Mouse (Mus musculus) G1E (cell line): ENCODE results near the gene Arhgdib. TPM values are rescaled to one million over a fixed set of nuclear protein-coding genes. Genes with fewer than 3 reads are reported as not detected.

Source experiments
- ATAC-seq: 2 replicates; pipeline ENCODE4 v1.8.0; 2016; ENCODE audit warnings: mild to moderate bottlenecking; ENCODE audit not compliant: insufficient number of reproducible peaks, poor library complexity, low FRiP score, severe bottlenecking; ENCODE audit errors: extremely low read depth
- DNase-seq: peaks from one replicate; pipeline ENCODE4 v3.0.0; 2012; ENCODE audit warnings: low spot score
- H3K27me3 ChIP-seq: 2 replicates; pipeline ENCODE4 v1.6.1; 2012; ENCODE audit warnings: mild to moderate bottlenecking, low read length, inconsistent platforms; ENCODE audit not compliant: insufficient read depth
- H3K36me3 ChIP-seq: replicated peaks from 2 replicates; pipeline ENCODE3; 2012; ENCODE audit warnings: mild to moderate bottlenecking, inconsistent platforms
- H3K4me1 ChIP-seq: 2 replicates; pipeline ENCODE4 v1.6.1; 2012; ENCODE audit warnings: low read depth, low read length, inconsistent platforms, mixed read lengths; ENCODE audit not compliant: insufficient read depth
- H3K4me3 ChIP-seq: 2 replicates; pipeline ENCODE4 v1.5.1; 2012; ENCODE audit warnings: low read depth, mild to moderate bottlenecking, inconsistent platforms, low read length, moderate library complexity, mixed read lengths
- H3K9me3 ChIP-seq: replicated peaks from 2 replicates; pipeline ENCODE4 v1.6.1; 2012; ENCODE audit warnings: inconsistent platforms
- CTCF ChIP-seq: IDR thresholded peaks from 2 replicates; pipeline ENCODE4 v1.5.1; 2012; ENCODE audit warnings: low read depth, low read length, inconsistent platforms, mixed read lengths
- GATA1 ChIP-seq: IDR thresholded peaks from 2 replicates; pipeline ENCODE4 v1.6.1; 2012; ENCODE audit warnings: borderline replicate concordance, low read length, inconsistent platforms, mixed read lengths
- GATA2 ChIP-seq: IDR thresholded peaks from 2 replicates; pipeline ENCODE4 v1.6.1; 2012; ENCODE audit warnings: low read depth, low read length, inconsistent platforms, borderline replicate concordance
- POLR2AphosphoS5 ChIP-seq: IDR thresholded peaks from 2 replicates; pipeline ENCODE4 v1.6.1; 2012; ENCODE audit warnings: low read depth, low read length, inconsistent platforms; ENCODE audit not compliant: insufficient replicate concordance
- TAL1 ChIP-seq: conservative IDR thresholded peaks from 2 replicates; pipeline ENCODE4 v1.6.1; 2012; ENCODE audit warnings: low read depth, low read length, inconsistent platforms, mixed read lengths
- polyA plus RNA-seq: library from polyadenylated mRNA; stranded (reverse); fragments of >175 nt; gene quantifications from 2 replicates; pipeline ENCODE4 v1.2.3, GENCODE M21; 2012
- total RNA-seq, 2 experiments: library from RNA; stranded (forward) in 1 of 2; stranded (reverse) in 1 of 2; fragments of 200-1000 nt in 1 of 2; fragments of >200 nt in 1 of 2; fragmentation: Nextera tagmentation in 1 of 2; gene quantifications; 2 replicates each; pipeline ENCODE4 v1.2.3; 2014 to 2017

Gene Arhgdib
- total RNA-seq (2014; fragmentation: Nextera tagmentation), result 1,122 and 1,191 TPM in 2 replicates
- 613 and 661 TPM in 2 replicates for total RNA-seq (2017)
- 119 and 124 TPM in 2 replicates for polyA plus RNA-seq

DNA sequence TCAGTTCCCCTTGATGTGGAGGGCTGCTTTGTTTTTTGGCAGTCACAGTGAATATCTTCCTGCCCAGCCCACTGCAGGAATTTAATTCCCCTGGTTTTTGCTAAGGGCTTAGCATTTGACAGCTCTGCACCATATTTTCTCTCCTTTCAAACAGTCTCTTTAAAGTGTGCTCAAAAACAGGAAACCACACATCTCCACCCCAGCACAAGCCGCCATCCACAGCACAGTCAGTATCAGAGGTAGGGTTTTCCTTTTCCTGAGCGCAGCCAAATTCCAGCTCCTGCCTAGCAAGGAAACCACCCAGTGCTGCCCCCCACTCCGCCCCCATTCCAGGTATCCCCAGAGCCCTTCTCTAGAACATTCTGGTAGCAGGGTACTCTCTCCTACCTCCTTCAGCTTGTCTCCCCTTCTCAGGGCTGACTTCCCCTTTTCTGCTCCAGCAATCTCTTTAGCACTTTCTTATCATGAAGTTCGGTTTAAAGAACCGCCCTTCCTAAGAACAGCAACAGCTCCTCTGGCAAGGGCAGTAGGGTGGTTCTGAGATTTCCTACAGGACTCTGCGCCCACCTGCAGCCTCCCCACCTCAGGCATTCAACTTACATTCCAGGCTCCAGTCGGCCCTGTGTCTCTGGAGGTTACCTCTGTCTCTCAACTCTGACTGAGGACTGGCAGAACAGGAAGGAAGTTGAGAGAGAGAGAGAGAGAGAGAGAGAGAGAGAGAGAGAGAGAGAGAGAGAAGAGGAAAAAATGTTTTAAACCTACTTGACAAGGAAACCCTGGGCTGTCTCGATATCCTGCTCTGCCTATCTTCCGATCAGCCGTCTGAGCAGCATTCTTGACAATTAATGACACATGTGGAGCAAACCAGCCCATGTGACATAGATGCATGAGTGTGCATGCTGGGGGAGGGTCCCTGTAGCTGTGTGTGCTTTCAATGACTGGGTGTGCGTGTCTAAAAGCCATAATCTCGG, at the start of gene Arhgdib:
Gene Arhgdib, minus strand, starts transcription at position 849 of the 971 bp plus-strand sequence.
- H3K4me3 ChIP-seq, result peak within 1 kb of the TSS; percentile 73
- ATAC-seq, result peak; percentile 58
- no peaks in the 10 kb centered on the region for H3K27me3 ChIP-seq
- peaks cover 23% of the 10 kb centered on the region for H3K36me3 ChIP-seq
- DNase-seq, result peak; percentile 60
- peaks cover 76% of the 10 kb centered on the region for H3K4me1 ChIP-seq
- TF ChIP-seq GATA2 (no peak), GATA1 (no peak), TAL1 (no peak), CTCF (no peak), POLR2AphosphoS5 (no peak)
- no peaks in the 10 kb centered on the region for H3K9me3 ChIP-seq

GRCm38 (mm10) chr6:136990557-136990956, 48.9 kb upstream of the Arhgdib start:
- no peaks in the 10 kb centered on the region; the same call in 1 of the 2 replicates for H3K27me3 ChIP-seq
- TF ChIP-seq GATA1 (no peak), TAL1 (no peak), GATA2 (no peak), CTCF (no peak), POLR2AphosphoS5 (no peak)
- H3K36me3 ChIP-seq, result no peaks in the 10 kb centered on the region
- H3K4me1 ChIP-seq, result peaks cover 2% of the 10 kb centered on the region; the same call in 1 of the 2 replicates
- DNase-seq (no peak), ATAC-seq (no peak)
- H3K4me3 ChIP-seq, result no peak overlapping the region
- H3K9me3 ChIP-seq, result no peaks in the 10 kb centered on the region

- Histone ChIP-seq H3K9me3 (no peaks in the 10 kb centered on the region), H3K36me3 (no peaks in the 10 kb centered on the region), H3K27me3 (no peaks in the 10 kb centered on the region; the same call in 1 of the 2 replicates), H3K4me1 (peaks cover 2% of the 10 kb centered on the region), H3K4me3 (no peak overlapping the region)
- TF ChIP-seq TAL1 (no peak), POLR2AphosphoS5 (no peak), GATA2 (no peak), CTCF (no peak), GATA1 (no peak)
- DNase-seq (peak; percentile 17), ATAC-seq (peak; percentile 75)
Measured at GRCm38 (mm10) chr6:136989824-136990497, 48.3 kb upstream of the Arhgdib start.

DNA sequence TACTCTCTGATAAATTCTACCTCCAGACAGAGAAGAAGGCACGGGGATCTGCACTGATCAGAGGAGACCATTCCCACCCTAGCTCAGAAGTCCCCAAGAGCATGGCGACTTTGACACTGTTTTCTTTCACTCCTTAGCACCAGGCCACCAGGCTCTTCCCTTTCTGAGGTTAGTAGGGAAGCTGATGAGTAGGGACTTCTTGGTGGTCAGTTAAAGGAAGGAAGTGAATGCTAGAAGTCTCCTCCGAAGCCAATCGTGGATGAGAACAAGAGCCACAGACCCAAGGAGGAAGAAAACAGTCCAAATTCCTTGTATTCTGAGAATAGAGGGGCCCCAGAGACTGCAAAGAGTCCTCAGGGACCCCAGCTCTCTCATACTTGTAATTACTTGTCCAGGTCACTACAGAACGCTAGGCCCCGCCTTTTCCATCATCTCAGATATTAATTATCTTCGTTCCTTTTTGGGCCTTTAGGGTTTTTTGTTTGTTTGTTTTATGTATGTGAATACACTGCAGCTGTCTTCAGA, 46.9 kb upstream of the Arhgdib start:
- no peak overlapping the region for H3K4me3 ChIP-seq
- H3K4me1 ChIP-seq, result peaks cover 2% of the 10 kb centered on the region
- DNase-seq, result no peak
- TF ChIP-seq CTCF, result no peak
- TF ChIP-seq GATA2, result no peak
- TF ChIP-seq GATA1, result no peak
- TF ChIP-seq TAL1, result no peak
- no peak for TF ChIP-seq POLR2AphosphoS5
- no peaks in the 10 kb centered on the region for H3K36me3 ChIP-seq
- no peaks in the 10 kb centered on the region; the same call in 1 of the 2 replicates for H3K27me3 ChIP-seq
- no peaks in the 10 kb centered on the region for H3K9me3 ChIP-seq
- ATAC-seq, result no peak; the same call in 1 of the 2 replicates

DNA sequence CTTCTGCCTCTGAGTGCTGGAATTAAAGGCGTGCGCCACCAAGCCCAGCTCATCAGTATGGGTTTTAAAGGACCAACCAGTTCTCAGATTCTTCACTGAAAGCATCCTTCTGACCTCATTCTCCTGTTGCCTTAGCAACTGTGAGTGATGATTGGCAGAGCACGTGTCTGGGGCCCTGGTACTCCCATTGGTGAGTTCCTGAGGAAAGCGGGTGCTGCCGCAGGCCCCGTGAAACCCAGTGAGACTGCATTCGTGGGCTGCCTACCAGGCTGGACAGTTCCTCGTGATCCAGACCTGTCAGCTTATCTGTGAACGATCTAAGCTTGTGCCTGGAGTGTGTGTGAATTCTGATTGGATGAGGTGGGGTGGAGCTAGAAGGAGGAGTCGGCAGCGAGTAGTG, 45.0 kb upstream of the Arhgdib start:
- Histone ChIP-seq H3K4me1 (peaks cover 2% of the 10 kb centered on the region), H3K4me3 (no peak overlapping the region), H3K27me3 (no peaks in the 10 kb centered on the region; the same call in 1 of the 2 replicates), H3K36me3 (no peaks in the 10 kb centered on the region), H3K9me3 (no peaks in the 10 kb centered on the region)
- DNase-seq (no peak), ATAC-seq (no peak)
- no peak for TF ChIP-seq CTCF
- no peak for TF ChIP-seq TAL1
- no peak for TF ChIP-seq POLR2AphosphoS5
- TF ChIP-seq GATA1, result no peak
- no peak for TF ChIP-seq GATA2

- Histone ChIP-seq H3K27me3 (no peaks in the 10 kb centered on the region; the same call in 1 of the 2 replicates), H3K36me3 (no peaks in the 10 kb centered on the region), H3K9me3 (no peaks in the 10 kb centered on the region), H3K4me1 (peaks cover 2% of the 10 kb centered on the region), H3K4me3 (no peak overlapping the region)
- ATAC-seq, result no peak
- no peak for DNase-seq
- TF ChIP-seq GATA1 (no peak), POLR2AphosphoS5 (no peak), TAL1 (no peak), GATA2 (no peak), CTCF (no peak)
Measured at GRCm38 (mm10) chr6:136986019-136986418, 44.3 kb upstream of the Arhgdib start.
